Mouse (Mus musculus) adrenal gland, postnatal 36 days (tissue): ENCODE results near the gene Drc3. TPM values are rescaled to one million over a fixed set of nuclear protein-coding genes. Genes with fewer than 3 reads are reported as not detected.

Experiments used
- total RNA-seq, 2 experiments: library from RNA; stranded (reverse); gene quantifications; 2 replicates each; pipeline ENCODE4 v1.2.3; 2021

Gene Drc3
- total RNA-seq, 2 experiments from 2014 or later = 1.5 to 1.8 TPM

Other genes starting within 250 kb of the Drc3 start
- gene Rai1, start 248.3 kb upstream of the Drc3 start, total RNA-seq = 10 to 100 TPM; 43.9 to 46.7 TPM
- gene Srebf1, start 130.7 kb upstream of the Drc3 start, total RNA-seq = 100 to 1,000 TPM; 160 to 181 TPM
- 10 to 100 TPM; 69.7 to 87.6 TPM for gene Tom1l2, start 424 bp upstream of the Drc3 start, total RNA-seq
- 10 to 100 TPM; 49.6 to 52.0 TPM for gene Gid4, start 63.8 kb downstream of the Drc3 start, total RNA-seq
- gene Atpaf2, start 65.1 kb downstream of the Drc3 start, total RNA-seq = 10 to 100 TPM; 62.0 to 66.5 TPM
- 10 to 100 TPM; 65.2 to 70.3 TPM for gene Drg2, start 101.3 kb downstream of the Drc3 start, total RNA-seq
- gene Myo15, start 116.0 kb downstream of the Drc3 start, total RNA-seq = under 1 TPM; 0.03 to 0.10 TPM
- 100 to 1,000 TPM in 1 of 2 experiments, 10 to 100 TPM in 1; 93.3 to 119 TPM for gene Alkbh5, start 183.1 kb downstream of the Drc3 start, total RNA-seq